Mouse (Mus musculus): ENCODE data around the gene Gmps. TPM values are rescaled to one million over a fixed set of nuclear protein-coding genes. Genes with fewer than 3 reads are reported as not detected.

The Gmps gene
- polyA plus RNA-seq, 1 experiment from 2014 or later, result 75.1 TPM

- ATAC-seq (ENCODE audit: low FRiP score) (no peak), DNase-seq (ENCODE audit: low spot score, missing footprints) (no peak)
- Histone ChIP-seq H3K4me1 (ENCODE audit: control insufficient read depth, insufficient read depth, low read length) (peaks cover 13% of the 10 kb centered on the region), H3K27me3 (ENCODE audit: control insufficient read depth, insufficient read depth, low read length) (no peaks in the 10 kb centered on the region; the same call in 1 of the 2 replicates), H3K4me2 (peak overlapping the region; percentile 85; the same call in 1 of the 2 replicates), H3K4me3 (ENCODE audit: low read depth, low read length) (peak overlapping the region; percentile 69; the same call in 1 of the 2 replicates), H3K9me3 (ENCODE audit: control insufficient read depth, low read length) (no peaks in the 10 kb centered on the region), H3K27ac (ENCODE audit: low read depth, low read length) (no peak overlapping the region), H3K36me3 (ENCODE audit: control insufficient read depth, insufficient read depth, low read length) (no peaks in the 10 kb centered on the region), H3K9ac (ENCODE audit: low read length) (0 out of 2 replicates have a peak overlapping the region, but pooled peaks have one; percentile 25)
- WGBS, result 77% methylated on average over 6 of the region's 6 CpGs
Measured at GRCm38 (mm10) chr3:63964922-63965249, 11.0 kb upstream of the Gmps start.

- 67% methylated on average over 2 of the region's 2 CpGs for WGBS
- H3K4me2 ChIP-seq, result no peak overlapping the region
- DNase-seq (ENCODE audit: low spot score, missing footprints), result no peak
- no peak overlapping the region for H3K27ac ChIP-seq (ENCODE audit: low read depth, low read length)
- no peak overlapping the region for H3K9ac ChIP-seq (ENCODE audit: low read length)
- no peak for ATAC-seq (ENCODE audit: low FRiP score)
- no peaks in the 10 kb centered on the region for H3K36me3 ChIP-seq (ENCODE audit: control insufficient read depth, insufficient read depth, low read length)
- peaks cover 13% of the 10 kb centered on the region for H3K4me1 ChIP-seq (ENCODE audit: control insufficient read depth, insufficient read depth, low read length)
- no peaks in the 10 kb centered on the region for H3K9me3 ChIP-seq (ENCODE audit: control insufficient read depth, low read length)
- no peak overlapping the region for H3K4me3 ChIP-seq (ENCODE audit: low read depth, low read length)
- H3K27me3 ChIP-seq (ENCODE audit: control insufficient read depth, insufficient read depth, low read length), result no peaks in the 10 kb centered on the region; the same call in 1 of the 2 replicates
Measured at GRCm38 (mm10) chr3:63965929-63966328, 10.0 kb upstream of the Gmps start.

- H3K9ac ChIP-seq (ENCODE audit: low read length), result no peak overlapping the region
- no peak overlapping the region for H3K4me2 ChIP-seq
- H3K4me3 ChIP-seq (ENCODE audit: low read depth, low read length), result no peak overlapping the region
Measured at GRCm38 (mm10) chr3:63977895-63978294, 2.0 kb downstream of the Gmps start.

GRCm38 (mm10) chr3:63986656-63987055, 10.8 kb downstream of the Gmps start:
- 80% methylated on average over 1 of the region's 1 CpGs for WGBS
- no peaks in the 10 kb centered on the region for H3K4me1 ChIP-seq (ENCODE audit: control insufficient read depth, insufficient read depth, low read length)
- no peak overlapping the region for H3K27ac ChIP-seq (ENCODE audit: low read depth, low read length)
- no peaks in the 10 kb centered on the region for H3K27me3 ChIP-seq (ENCODE audit: control insufficient read depth, insufficient read depth, low read length)
- H3K4me3 ChIP-seq (ENCODE audit: low read depth, low read length), result no peak overlapping the region
- no peak overlapping the region for H3K4me2 ChIP-seq
- H3K36me3 ChIP-seq (ENCODE audit: control insufficient read depth, insufficient read depth, low read length), result peaks cover 8% of the 10 kb centered on the region; the same call in 1 of the 2 replicates
- no peaks in the 10 kb centered on the region for H3K9me3 ChIP-seq (ENCODE audit: control insufficient read depth, low read length)
- DNase-seq (ENCODE audit: low spot score, missing footprints), result peak; percentile 21
- no peak for ATAC-seq (ENCODE audit: low FRiP score)
- H3K9ac ChIP-seq (ENCODE audit: low read length), result no peak overlapping the region

More at GRCm38 (mm10) chr3:63977895-63978294, 2.0 kb downstream of the Gmps start:
- Histone ChIP-seq H3K27ac (ENCODE audit: low read depth, low read length) (no peak overlapping the region), H3K36me3 (ENCODE audit: control insufficient read depth, insufficient read depth, low read length) (peaks cover 5% of the 10 kb centered on the region; the same call in 1 of the 2 replicates), H3K4me1 (ENCODE audit: control insufficient read depth, insufficient read depth, low read length) (peaks cover 16% of the 10 kb centered on the region), H3K27me3 (ENCODE audit: control insufficient read depth, insufficient read depth, low read length) (no peaks in the 10 kb centered on the region), H3K9me3 (ENCODE audit: control insufficient read depth, low read length) (no peaks in the 10 kb centered on the region)
- peak; percentile 51 for DNase-seq (ENCODE audit: low spot score, missing footprints)
- WGBS, result 83% methylated on average over 4 of the region's 4 CpGs
- no peak for ATAC-seq (ENCODE audit: low FRiP score)

- Histone ChIP-seq H3K27ac (ENCODE audit: low read depth, low read length) (no peak overlapping the region), H3K27me3 (ENCODE audit: control insufficient read depth, insufficient read depth, low read length) (no peaks in the 10 kb centered on the region), H3K4me3 (ENCODE audit: low read depth, low read length) (no peak overlapping the region), H3K4me2 (no peak overlapping the region), H3K36me3 (ENCODE audit: control insufficient read depth, insufficient read depth, low read length) (peaks cover 14% of the 10 kb centered on the region; the same call in 1 of the 2 replicates), H3K9me3 (ENCODE audit: control insufficient read depth, low read length) (no peaks in the 10 kb centered on the region), H3K9ac (ENCODE audit: low read length) (no peak overlapping the region), H3K4me1 (ENCODE audit: control insufficient read depth, insufficient read depth, low read length) (no peaks in the 10 kb centered on the region)
- DNase-seq (ENCODE audit: low spot score, missing footprints) (peak; percentile 80), ATAC-seq (ENCODE audit: low FRiP score) (no peak)
- WGBS, result 94% methylated on average over 3 of the region's 3 CpGs
Measured at GRCm38 (mm10) chr3:63988722-63989440, 13.0 kb downstream of the Gmps start.

- Histone ChIP-seq H3K27me3 (ENCODE audit: control insufficient read depth, insufficient read depth, low read length) (no peaks in the 10 kb centered on the region), H3K9me3 (ENCODE audit: control insufficient read depth, low read length) (no peaks in the 10 kb centered on the region), H3K4me3 (ENCODE audit: low read depth, low read length) (no peak overlapping the region), H3K27ac (ENCODE audit: low read depth, low read length) (no peak overlapping the region), H3K36me3 (ENCODE audit: control insufficient read depth, insufficient read depth, low read length) (no peaks in the 10 kb centered on the region), H3K4me1 (ENCODE audit: control insufficient read depth, insufficient read depth, low read length) (no peaks in the 10 kb centered on the region), H3K9ac (ENCODE audit: low read length) (no peak overlapping the region), H3K4me2 (no peak overlapping the region)
- 94% methylated on average over 3 of the region's 3 CpGs for WGBS
- DNase-seq (ENCODE audit: low spot score, missing footprints) (peak; percentile 51), ATAC-seq (ENCODE audit: low FRiP score) (no peak)
Measured at GRCm38 (mm10) chr3:64021436-64021835, 45.5 kb downstream of the Gmps start.

GRCm38 (mm10) chr3:64021867-64022266, 46.0 kb downstream of the Gmps start:
- Histone ChIP-seq H3K9me3 (ENCODE audit: control insufficient read depth, low read length) (no peaks in the 10 kb centered on the region), H3K4me3 (ENCODE audit: low read depth, low read length) (no peak overlapping the region), H3K36me3 (ENCODE audit: control insufficient read depth, insufficient read depth, low read length) (no peaks in the 10 kb centered on the region), H3K27me3 (ENCODE audit: control insufficient read depth, insufficient read depth, low read length) (no peaks in the 10 kb centered on the region), H3K27ac (ENCODE audit: low read depth, low read length) (no peak overlapping the region), H3K4me2 (no peak overlapping the region), H3K9ac (ENCODE audit: low read length) (no peak overlapping the region), H3K4me1 (ENCODE audit: control insufficient read depth, insufficient read depth, low read length) (no peaks in the 10 kb centered on the region)
- ATAC-seq (ENCODE audit: low FRiP score) (no peak), DNase-seq (ENCODE audit: low spot score, missing footprints) (no peak)
- 92% methylated on average over 2 of the region's 2 CpGs for WGBS

GRCm38 (mm10) chr3:64029846-64030245, 53.9 kb downstream of the Gmps start:
- H3K36me3 ChIP-seq (ENCODE audit: control insufficient read depth, insufficient read depth, low read length), result no peaks in the 10 kb centered on the region
- no peak for ATAC-seq (ENCODE audit: low FRiP score)
- no peak overlapping the region for H3K4me2 ChIP-seq
- WGBS, result 94% methylated on average over 4 of the region's 4 CpGs
- no peak overlapping the region for H3K4me3 ChIP-seq (ENCODE audit: low read depth, low read length)
- H3K9me3 ChIP-seq (ENCODE audit: control insufficient read depth, low read length), result no peaks in the 10 kb centered on the region
- no peak overlapping the region for H3K27ac ChIP-seq (ENCODE audit: low read depth, low read length)
- no peak overlapping the region for H3K9ac ChIP-seq (ENCODE audit: low read length)
- DNase-seq (ENCODE audit: low spot score, missing footprints), result no peak
- H3K4me1 ChIP-seq (ENCODE audit: control insufficient read depth, insufficient read depth, low read length), result no peaks in the 10 kb centered on the region
- no peaks in the 10 kb centered on the region for H3K27me3 ChIP-seq (ENCODE audit: control insufficient read depth, insufficient read depth, low read length)

GRCm38 (mm10) chr3:64038136-64038841, 62.4 kb downstream of the Gmps start:
- DNase-seq (ENCODE audit: low spot score, missing footprints) (no peak), ATAC-seq (ENCODE audit: low FRiP score) (no peak)
- no peak overlapping the region for H3K27ac ChIP-seq (ENCODE audit: low read depth, low read length)
- H3K36me3 ChIP-seq (ENCODE audit: control insufficient read depth, insufficient read depth, low read length), result no peaks in the 10 kb centered on the region
- H3K4me1 ChIP-seq (ENCODE audit: control insufficient read depth, insufficient read depth, low read length), result no peaks in the 10 kb centered on the region
- no peaks in the 10 kb centered on the region for H3K27me3 ChIP-seq (ENCODE audit: control insufficient read depth, insufficient read depth, low read length)
- H3K9ac ChIP-seq (ENCODE audit: low read length), result no peak overlapping the region
- 88% methylated on average over 7 of the region's 7 CpGs for WGBS
- H3K9me3 ChIP-seq (ENCODE audit: control insufficient read depth, low read length), result no peaks in the 10 kb centered on the region
- no peak overlapping the region for H3K4me2 ChIP-seq
- H3K4me3 ChIP-seq (ENCODE audit: low read depth, low read length), result no peak overlapping the region
